Mouse (Mus musculus): ENCODE data around the gene Axl. TPM values are rescaled to one million over a fixed set of nuclear protein-coding genes. Genes with fewer than 3 reads are reported as not detected.
"Not testable (repeated sequence)": the region's sequence is repeated elsewhere in the genome, so short reads cannot be mapped to it uniquely, and the experiment has no call there.

Gene Axl
- total RNA-seq, 2 experiments from 2014 or later: 78.6 to 99.4 TPM

DNA sequence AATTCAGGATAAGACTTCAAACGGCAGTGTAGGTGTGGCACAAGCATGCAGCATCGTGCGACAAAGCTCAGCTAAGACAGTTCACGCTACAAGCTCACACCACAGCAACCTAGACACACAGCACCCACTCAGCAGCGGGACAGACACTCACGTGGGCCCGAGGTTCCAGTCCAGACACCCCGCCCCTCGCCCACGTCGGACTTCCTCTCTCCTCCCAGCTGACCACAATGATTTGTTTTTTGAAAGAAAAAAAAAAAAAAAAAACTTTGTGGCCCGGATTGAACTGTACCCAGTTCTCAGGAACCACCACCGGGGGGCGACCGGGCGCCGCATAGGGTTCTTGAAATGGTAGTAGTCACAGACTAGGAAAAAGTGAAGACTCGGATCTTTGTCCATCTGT is 32.5 kb downstream of the Axl start:
- intact Hi-C loops (cut with DNase I): loop anchor here (1.0 kb wide), 1 partner anchor 49 kb away; no protein-coding TSS in a partner anchor
- DNase-seq (ENCODE audit: low spot score): peak; percentile 89

DNA sequence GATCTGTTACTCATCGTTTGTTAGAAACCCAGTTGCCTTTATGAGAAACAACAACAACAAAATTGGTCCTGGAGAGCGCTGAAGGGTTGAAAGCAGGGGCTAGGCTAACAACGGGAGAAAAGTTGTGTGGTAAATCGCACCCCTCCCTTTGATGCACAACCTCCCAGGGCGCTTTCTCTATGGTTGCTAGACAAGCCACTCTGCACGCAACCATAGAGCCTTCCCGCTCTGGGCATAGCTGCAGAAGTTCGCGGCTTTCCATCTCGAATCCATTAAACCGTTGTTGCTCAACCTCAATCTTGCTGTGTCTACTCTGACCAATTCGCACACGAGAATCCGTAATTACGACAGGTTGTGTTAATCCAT is 33.1 kb downstream of the Axl start:
- peak; percentile 35 for DNase-seq (ENCODE audit: low spot score)
- intact Hi-C loops (cut with DNase I): no loop called here

DNA sequence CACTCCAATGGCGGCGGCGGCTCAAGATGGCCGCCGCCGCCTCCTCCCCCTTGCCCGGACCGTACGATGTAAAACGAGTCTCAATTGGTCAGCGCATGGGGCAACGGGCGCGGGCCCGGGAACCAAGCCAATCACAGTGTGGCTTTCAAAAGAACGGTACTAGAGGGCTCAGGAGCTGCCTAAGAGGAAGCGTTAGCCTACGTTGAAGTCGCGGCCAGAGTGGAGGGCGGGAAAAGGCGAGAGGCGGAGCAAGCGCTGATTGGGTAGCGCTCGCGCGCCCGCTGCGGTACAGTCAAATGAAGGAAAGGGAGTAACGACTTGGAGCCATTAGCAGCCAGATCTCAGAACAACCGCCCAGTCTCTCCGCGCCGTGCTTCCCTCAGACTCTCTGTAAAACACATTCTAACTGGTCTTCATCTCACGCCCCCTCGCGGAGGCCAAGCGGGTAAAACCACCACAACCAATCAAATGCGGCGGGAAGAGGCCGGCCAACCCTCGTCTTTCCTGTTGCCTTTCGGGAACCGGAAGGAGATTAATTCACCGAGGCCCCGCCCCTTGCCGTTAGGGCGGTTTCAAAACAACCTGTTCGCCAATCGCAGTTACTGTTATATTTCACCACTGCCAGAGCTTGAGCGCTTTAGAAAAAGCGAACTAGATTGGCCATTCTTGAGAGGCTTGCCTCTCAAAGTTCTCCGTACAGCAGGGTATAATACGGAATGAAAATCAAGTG is 33.6 kb downstream of the Axl start, which contains the start of gene Hnrnpul1:
TSS of gene Hnrnpul1 (minus strand) at position 20 of the 730 bp plus-strand sequence.
- intact Hi-C loops (cut with DNase I): loop anchor here (5.0 kb wide), 1 partner anchor 73 kb away; the partner anchor contains the start of gene B9d2
- DNase-seq (ENCODE audit: low spot score): peak; percentile 98

DNA sequence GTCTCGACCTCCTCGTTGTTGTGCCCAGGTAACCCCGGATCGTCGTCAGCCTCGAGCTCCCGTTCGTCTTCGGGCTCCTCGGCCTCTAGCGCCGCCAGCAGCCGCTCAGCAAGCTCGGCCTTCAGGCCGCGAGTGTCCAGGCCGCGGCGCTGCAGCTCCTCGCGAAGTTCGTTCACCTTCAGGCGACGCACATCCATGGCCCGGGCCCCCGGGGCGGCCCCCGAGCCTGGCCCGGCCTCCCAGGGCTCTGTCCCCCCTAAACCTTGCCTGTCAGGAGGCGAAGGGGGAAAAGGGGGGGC is 34.1 kb downstream of the Axl start:
- no peak for DNase-seq (ENCODE audit: low spot score)
- intact Hi-C loops (cut with DNase I): loop anchor here (5.0 kb wide), 1 partner anchor 72 kb away; the partner anchor contains the start of gene B9d2

DNA sequence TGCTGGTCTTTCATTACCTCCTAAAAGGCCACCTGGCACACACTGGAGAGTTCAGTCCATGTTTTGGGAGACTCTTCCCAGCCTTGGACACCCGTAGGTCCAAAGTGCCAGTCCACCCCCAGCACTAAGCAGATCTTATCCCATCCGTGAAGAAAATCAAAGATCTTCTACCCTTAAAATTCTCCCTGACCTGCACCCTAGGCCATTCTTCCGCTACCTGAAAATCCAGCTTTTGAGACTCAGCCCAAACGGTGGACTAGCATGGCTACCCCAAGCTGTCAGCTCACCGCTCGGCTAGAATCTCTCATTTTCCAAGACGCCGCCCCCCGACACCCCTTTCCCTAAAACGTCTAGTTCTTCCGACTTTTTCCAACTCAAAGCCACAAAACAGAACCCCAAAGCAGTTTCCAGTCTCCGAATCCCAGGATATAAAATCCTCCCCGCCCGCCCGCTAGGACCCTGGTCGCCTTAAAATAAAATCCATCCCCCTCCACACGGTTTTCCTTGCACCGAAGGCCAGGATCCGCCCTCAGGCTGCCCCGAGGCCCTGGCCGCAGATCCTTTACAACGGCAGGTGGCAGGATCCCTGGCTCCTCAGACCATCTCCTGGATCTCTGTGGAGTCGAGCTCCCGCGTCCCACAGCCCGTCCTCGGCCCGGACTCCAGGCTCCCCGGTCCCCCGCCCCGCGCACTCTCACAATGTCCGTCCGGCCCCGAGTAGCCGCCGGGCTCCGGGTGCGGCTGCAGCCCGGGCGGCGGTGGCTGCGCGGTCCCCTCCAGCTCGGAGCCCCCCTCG is 34.7 kb downstream of the Axl start:
- DNase-seq (ENCODE audit: low spot score): peak; percentile 22

DNA sequence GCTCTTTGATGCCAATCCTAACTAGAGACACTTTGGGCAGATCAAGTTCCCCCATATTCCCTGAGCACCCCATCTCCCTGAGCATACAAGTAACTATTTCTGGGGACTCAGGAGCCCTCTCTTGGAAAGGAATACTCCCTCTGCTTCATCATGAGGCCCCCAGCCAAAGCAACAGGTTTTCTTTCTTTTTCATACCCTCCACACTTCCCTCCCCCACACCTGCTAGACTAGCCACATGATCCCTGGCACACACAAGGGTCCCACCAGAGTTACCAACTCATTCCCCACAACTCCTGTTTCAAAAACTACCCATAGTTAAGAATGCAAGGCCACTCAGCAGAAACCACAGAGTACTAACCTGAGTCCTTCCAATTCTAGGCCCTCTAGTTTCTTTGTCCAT is 35.4 kb downstream of the Axl start:
- intact Hi-C loops (cut with DNase I): loop anchor here (5.0 kb wide), 1 partner anchor 71 kb away; the partner anchor contains the start of gene B9d2
- DNase-seq (ENCODE audit: low spot score): no peak

More for the DNA sequence above, 34.7 kb downstream of the Axl start:
- intact Hi-C loops (cut with DNase I): loop anchor here (5.0 kb wide), 1 partner anchor 72 kb away; the partner anchor contains the start of gene B9d2

DNA sequence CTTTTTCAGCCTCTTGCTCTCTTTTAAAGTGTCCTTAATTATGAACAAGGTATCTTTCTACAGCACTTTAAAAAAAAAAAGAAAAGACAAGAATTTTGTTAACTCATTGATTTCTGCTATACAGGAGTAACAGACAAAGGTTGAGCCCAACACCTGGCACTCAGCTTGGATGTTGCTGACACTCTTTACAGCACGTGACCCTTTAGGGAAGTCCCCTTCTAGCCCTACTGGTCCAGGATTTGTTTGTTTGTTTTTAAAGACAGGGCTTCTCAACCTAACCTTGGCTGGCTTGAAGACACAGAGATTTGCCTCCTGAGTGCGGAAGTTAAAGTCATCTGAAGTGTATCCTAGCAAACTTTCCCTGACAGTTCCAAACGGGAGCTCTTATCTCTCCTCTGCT is 41.7 kb downstream of the Axl start:
- DNase-seq (ENCODE audit: low spot score): no peak
- intact Hi-C loops (cut with DNase I): loop anchor here (2.0 kb wide), 1 partner anchor 14 kb away; no protein-coding TSS in a partner anchor

DNA sequence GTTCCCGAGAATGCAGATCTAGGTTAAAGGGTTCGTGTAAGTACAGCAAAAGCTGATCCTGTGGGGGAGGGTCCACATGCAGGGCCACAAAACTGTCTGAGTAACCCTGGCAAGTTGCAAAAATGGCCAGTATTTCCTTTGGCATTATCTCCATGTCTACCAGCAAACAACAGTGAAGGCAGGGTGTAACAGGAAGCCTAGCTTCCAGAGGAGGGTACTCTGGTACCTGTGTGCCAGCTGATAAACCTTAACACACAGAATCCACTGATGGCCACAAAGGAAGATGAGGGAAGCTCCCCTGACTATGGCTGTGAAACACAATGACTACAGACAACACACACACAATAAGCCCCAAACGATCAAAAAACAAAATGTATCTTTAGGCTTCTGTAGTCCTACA is 50.2 kb downstream of the Axl start:
- no peak for DNase-seq (ENCODE audit: low spot score)
- intact Hi-C loops (cut with DNase I): no loop called here

DNA sequence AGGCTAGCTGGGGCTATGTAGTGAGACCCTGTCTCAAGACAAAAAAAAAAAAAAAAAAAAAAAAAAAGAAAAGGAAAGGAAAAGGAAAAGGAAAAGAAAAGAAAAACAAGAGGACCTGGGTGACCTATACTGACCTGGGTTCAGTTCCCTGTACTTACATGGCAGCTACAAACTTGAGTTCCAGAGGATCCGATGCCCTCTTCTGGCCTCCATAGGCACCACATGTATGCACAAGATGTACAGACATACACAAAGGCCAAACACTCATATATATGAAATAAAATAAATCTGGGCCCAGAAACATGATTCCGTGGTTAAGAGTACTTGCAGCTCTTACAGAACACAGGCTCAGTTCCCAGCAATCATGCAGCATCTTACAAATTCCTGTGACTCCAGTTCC is 51.6 kb downstream of the Axl start:
- intact Hi-C loops (cut with DNase I): no loop called here

DNA sequence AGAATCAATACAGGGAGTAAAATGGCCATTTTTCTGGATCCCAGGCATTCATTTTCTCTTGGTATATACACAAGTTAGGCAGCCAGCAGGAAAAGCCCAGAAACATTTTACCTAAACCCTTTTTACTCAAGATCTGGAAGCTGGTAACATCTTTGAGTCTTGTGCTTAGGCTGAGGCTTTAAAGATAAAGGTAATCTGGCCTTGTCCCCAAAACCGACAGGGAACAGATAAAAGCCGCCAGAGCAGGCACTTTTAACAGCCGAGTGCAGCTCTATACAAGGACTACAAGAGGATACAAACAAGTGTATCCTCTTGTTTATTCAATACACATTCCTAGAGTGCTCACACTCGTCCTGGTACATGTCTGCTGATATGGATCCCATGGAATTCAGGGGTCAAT is 53.5 kb downstream of the Axl start:
- no peak for DNase-seq (ENCODE audit: low spot score)
- intact Hi-C loops (cut with DNase I): no loop called here

More for the DNA sequence above, 51.6 kb downstream of the Axl start:
- no peak for DNase-seq (ENCODE audit: low spot score)

DNA sequence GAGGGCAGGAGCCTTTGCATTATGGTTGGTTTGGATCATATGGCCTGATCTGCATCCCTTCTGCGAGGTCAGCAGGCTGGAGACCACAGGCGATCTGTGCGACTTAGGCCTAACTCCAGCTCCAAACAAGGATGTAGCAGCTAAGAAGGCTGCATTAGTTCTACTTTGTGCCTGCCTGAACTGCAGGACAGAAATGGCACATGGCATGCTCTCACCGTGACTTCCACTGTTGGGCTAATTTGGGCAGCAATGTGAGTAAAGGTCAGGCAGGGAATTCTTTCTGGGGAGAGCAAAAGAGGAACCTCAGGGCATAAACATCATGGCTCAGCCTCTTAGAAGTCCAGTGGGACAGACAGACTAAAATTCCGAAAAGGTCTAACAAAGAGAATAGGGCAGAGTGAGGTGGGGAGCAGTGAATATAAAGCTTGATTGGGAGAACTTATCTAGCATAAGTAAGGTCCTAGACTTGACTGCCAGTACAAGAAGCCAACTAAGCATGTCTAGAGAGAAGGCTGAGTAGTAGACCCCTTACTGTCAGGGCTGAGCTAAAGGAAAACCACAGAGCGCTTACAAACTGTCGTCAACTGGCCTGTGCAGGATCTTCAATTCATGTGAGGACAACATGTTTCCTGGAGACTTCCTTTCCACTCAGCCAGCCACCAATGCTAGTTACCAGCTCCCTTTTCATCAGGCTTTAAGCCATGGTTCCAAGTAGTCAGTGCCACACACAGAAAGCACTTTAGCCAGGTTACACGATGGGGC is 57.0 kb downstream of the Axl start:
- no peak for DNase-seq (ENCODE audit: low spot score)
- intact Hi-C loops (cut with DNase I): loop anchor here (2.0 kb wide), 1 partner anchor 15 kb away; no protein-coding TSS in a partner anchor

DNA sequence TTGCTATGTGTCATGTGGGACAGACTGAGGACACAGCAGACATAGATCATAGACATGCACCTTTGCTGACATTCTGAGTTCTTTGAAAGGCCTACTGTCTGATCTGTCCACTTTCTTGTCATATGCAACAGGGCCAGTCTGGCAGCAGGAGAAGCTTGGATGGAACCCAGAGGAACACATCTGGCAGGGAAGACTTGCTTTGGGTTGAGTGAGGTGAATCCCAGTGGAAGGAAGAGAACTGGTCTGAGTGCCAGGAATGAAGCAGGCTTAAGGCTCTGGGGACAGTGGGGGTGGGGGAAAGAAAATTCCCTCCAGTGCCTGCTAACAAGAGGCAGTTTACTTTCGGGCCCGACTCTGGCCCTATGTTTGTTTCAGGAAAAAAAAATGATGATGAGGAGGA is 58.6 kb downstream of the Axl start:
- DNase-seq (ENCODE audit: low spot score): peak; percentile 64
- intact Hi-C loops (cut with DNase I): no loop called here

DNA sequence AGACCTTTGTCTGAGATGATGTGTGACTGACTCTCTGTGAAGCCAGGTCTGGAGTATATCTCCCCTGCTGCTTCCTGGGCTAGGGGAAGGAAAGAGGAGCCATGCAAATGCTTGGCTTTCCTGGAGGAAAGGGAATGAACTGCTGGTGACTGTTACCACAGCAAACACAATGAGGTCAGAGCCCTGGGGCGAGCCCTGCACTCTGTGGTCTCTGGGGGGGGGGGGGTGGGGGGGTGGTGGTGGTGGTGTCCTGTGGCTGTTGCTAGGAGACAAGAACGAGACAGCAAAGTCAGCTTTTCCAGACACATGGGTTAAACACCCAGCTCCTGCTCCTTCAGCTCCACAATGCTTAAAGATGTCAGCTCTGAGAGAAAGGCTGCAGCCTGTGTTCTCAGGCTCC is 59.1 kb downstream of the Axl start:
- intact Hi-C loops (cut with DNase I): no loop called here
- no peak for DNase-seq (ENCODE audit: low spot score)

DNA sequence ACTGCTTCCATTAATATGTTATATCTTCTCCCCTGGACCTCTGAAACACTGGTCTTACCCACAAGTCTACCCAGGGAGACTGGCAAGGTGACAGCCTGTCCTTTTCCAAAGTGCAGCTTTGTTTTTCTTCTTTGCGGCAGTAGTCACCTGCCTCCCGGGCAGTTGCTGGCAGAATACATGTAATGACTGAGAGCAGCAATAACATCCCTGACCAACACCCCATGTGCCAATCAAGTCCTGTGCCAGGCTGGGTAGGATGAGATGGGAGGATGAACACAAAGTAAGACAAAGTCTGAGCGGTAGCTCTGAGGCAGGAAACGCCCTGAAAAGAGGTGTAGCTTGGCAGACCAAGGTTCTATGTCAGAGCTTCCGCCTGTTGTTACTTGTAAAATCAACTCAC is 60.7 kb downstream of the Axl start:
- no peak for DNase-seq (ENCODE audit: low spot score)
- intact Hi-C loops (cut with DNase I): no loop called here

DNA sequence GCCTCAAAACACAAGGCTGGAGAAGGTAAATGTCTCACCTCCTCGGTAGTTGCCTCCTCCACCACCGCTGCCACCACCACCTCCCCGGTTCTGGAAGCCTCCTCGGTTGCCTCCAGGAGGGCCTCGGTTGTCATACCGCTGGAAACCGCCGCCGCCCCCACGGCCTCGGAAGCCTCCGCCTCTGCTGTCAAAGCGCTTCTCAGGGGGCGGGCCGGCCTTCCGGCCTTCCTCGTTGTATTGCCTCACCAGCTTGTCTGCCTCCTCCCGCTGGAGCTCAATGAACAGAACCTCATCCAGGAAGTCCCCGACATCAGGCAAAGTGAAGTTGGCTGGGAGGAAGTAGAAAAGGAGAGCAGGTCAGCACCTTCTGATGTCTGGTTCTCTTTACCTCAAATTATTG is 62.6 kb downstream of the Axl start:
- intact Hi-C loops (cut with DNase I): no loop called here
- DNase-seq (ENCODE audit: low spot score): no peak

DNA sequence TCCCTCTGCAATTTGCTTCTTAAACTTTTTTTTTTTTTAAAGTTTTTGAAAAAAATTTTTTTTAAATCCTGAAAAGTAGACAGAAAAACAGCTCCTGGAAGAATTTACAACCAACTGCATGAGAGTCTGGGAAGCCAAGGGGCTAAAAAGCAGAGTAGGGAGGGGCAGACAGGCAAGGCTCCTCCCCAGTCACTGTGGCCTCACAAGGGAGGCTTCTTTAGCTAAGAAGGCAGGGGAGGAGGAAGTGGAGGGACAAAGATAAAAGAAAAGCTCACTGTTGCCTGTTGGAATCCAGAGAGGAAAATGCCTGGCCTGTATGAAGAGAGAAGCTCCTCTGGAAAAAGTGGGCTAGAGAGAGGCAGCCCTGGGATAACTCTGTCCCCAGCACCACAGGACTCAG is 66.7 kb downstream of the Axl start:
- not testable (repeated sequence) for DNase-seq (ENCODE audit: low spot score)
- intact Hi-C loops (cut with DNase I): loop anchor here (2.0 kb wide), 1 partner anchor 29 kb away; no protein-coding TSS in a partner anchor

DNA sequence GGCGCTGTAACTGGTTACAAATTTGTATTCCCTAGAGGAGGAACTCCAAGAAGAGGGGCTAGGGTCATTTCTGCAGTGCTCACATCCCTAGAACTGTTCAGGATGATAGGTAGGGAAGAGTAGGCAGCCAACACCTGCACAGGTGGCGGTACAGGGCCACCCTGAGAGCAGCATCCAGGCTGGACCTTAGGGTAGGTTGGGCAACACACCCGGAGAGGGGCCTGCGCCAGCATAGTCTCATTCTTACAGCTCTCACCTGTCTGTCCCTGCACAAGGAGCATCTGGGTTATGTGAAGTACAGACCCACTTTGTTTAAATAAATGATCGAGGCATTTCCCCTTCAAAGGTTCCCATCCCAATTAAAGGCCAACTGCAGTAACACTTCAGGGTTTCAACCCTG is 67.7 kb downstream of the Axl start:
- no peak for DNase-seq (ENCODE audit: low spot score)
- intact Hi-C loops (cut with DNase I): loop anchor here (2.0 kb wide), 1 partner anchor 30 kb away; no protein-coding TSS in a partner anchor

DNA sequence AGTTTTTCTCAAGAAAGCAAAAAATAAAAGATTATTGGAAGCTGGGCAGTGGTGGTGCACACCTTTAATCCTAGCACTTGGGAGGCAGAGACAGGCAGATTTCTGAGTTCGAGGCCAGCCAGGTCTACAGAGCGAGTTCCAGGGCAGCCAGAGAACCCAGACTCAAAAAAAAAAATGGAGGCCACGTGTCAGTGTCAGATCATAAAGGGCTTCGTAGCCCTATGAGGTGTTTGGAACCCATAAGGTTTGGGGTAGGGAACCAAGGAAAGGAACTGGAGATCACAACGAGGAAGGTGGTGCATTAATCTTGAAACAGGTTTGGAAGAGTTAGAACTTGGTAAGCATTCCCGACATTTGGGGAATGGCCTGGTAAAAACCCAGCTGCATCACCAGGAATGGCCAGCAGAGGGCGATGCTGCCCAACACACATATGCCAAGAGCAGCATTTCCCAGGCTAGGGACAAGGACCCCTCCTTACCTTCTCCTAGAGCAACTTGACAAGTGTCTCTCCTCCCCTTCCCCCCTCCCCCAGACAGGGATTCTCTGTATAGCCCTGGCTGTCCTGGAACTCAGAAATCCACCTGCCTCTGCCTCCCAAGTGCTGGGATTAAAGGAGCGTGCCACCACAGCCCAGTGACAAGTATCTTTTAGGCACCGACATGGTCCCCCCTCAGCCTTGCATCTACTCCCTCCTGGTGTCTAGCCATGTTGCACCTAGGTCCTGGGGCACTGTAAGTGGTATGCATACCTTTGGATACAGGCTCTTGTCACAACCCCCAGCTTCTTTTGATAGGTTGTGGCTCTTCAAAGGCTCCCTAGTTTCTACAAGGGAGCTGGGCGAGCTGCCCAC is 68.5 kb downstream of the Axl start:
- DNase-seq (ENCODE audit: low spot score): peak; percentile 49
- intact Hi-C loops (cut with DNase I): loop anchor here (2.0 kb wide), 2 partner anchors 31 to 33 kb away; partner anchors contain the start of gene Tgfb1

DNA sequence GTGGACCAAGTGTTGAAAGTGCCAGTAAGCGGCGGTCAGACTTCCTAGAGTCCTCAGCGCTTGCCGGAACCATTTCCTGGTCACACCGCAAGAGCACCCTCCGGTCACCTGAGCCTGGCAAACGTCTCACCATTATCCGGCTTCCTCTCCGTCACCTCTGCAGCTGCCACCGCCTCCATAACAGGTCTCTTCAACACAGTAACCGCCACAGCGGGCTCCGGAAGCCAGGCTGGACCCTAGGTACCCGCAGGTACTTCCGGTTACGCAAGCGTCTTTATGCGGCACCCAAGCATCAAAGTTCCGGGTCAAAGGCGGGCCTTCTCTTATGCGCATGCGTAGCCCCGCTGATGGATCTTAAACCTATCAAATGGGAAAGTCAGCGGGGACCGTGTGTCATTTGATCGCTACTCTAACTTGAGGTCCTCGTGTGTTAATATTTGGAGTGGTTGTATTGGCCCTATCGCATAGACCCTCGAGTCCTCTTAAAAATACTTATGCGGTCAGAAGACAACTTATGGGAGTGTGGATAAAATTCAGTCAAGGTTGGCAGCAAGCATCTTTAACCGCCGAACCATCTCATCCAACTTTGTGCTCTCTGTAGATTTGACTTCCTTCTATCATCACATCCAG is 69.6 kb downstream of the Axl start, which contains the start of gene Ccdc97:
TSS of gene Ccdc97 (minus strand) at position 301 of the 630 bp plus-strand sequence.
- intact Hi-C loops (cut with DNase I): loop anchor here (2.0 kb wide), 1 partner anchor 32 kb away; the partner anchor contains the start of gene Tgfb1
- peak; percentile 89 for DNase-seq (ENCODE audit: low spot score)

All from heart, postnatal 25 days (tissue).